16 mouse cellular contexts compared by ENCODE assay signal in the genomic region with DNA sequence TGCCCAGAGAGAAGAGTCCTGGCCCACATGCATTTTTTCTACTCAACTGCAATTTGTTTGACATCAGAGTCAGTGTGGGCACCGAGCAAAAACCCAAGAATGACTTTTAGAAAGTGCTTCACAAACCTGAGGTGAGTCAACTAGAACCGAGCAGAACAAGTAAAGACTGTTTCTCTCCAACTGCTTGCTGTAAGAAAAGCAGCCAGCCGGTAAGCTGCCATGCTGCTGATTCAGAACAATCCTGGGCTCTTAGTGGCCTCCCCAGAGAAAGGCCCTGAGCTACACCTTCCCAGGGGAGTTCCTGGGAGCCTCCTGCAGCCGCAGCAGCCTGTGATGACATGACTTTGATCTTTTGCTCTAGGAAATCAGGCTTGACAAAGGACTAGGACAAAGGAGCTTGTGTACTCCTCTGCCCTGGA.
DNase-seq lines count a peak whose midpoint lies in the region; ATAC-seq lines count a peak whose summit lies in the region.
"Had no signal": no experiment of that assay in that cellular context is flagged by ENCODE, and none has a peak within 500 bp of the region (broad histone marks: within the 10 kb centered on the region; RNA-seq: fewer than 3 reads in every experiment).

No protein-coding gene starts in this region.

- 32% methylated on average over 4 of the region's 4 CpGs for WGBS in kidney, embryonic 15.5 days
- 34% methylated on average over 4 of the region's 4 CpGs for WGBS in stomach, embryonic 15.5 days

- H3K4me1 ChIP-seq in kidney, embryonic 15.5 days, result no peaks in the 10 kb centered on the region
- H3K4me1 ChIP-seq in stomach, embryonic 15.5 days, result no peaks in the 10 kb centered on the region
- H3K4me1 ChIP-seq: neural tube, embryonic 15.5 days had no signal

- no peaks in the 10 kb centered on the region for H3K27me3 ChIP-seq in kidney, embryonic 15.5 days
- H3K27me3 ChIP-seq in stomach, embryonic 15.5 days (replicated peaks), result no peaks in the 10 kb centered on the region
- H3K27me3 ChIP-seq: hindbrain, embryonic 12.5 days; neural tube, embryonic 15.5 days had no signal

- intact Hi-C loops in left cerebral cortex, postnatal 14 days (cut with DNase I), result no loop called here

- H3K4me2 ChIP-seq in kidney, embryonic 15.5 days, result no peak overlapping the region
- H3K4me2 ChIP-seq in stomach, embryonic 15.5 days, result no peak overlapping the region
- H3K4me2 ChIP-seq: hindbrain, embryonic 12.5 days; neural tube, embryonic 15.5 days had no signal

- no peaks in the 10 kb centered on the region for H3K36me3 ChIP-seq in kidney, embryonic 15.5 days
- no peaks in the 10 kb centered on the region for H3K36me3 ChIP-seq in stomach, embryonic 15.5 days
- H3K36me3 ChIP-seq: hindbrain, embryonic 12.5 days; limb, embryonic 10.5 days; midbrain, embryonic 10.5 days; neural tube, embryonic 15.5 days had no signal

- no peak for DNase-seq in kidney, adult 18-20 months
- peak; percentile 36 for DNase-seq in Muller cell, postnatal 12 days (ENCODE audit: inconsistent ontology term)
- DNase-seq in fibroblast of lung, adult 2 months (ENCODE audit: low read depth), result peak; percentile 59
- no peak for DNase-seq in lung, adult 18-20 months
- no peak for DNase-seq in left cerebral cortex, postnatal 14 days (ENCODE audit: low spot score in 2 of 2)
- DNase-seq: cerebellum, adult 18-20 months; lung, postnatal 10 days; spleen, adult 18-20 months had no signal

- H3K4me3 ChIP-seq in kidney, embryonic 15.5 days (replicated peaks), result no peak overlapping the region
- H3K4me3 ChIP-seq in stomach, embryonic 15.5 days (replicated peaks), result no peak overlapping the region
- H3K4me3 ChIP-seq: hindbrain, embryonic 12.5 days; limb, embryonic 10.5 days; midbrain, embryonic 10.5 days; neural tube, embryonic 15.5 days had no signal

- no peaks in the 10 kb centered on the region for H3K9me3 ChIP-seq in kidney, embryonic 15.5 days (replicated peaks)
- no peaks in the 10 kb centered on the region for H3K9me3 ChIP-seq in stomach, embryonic 15.5 days
- H3K9me3 ChIP-seq: hindbrain, embryonic 12.5 days; limb, embryonic 10.5 days; midbrain, embryonic 10.5 days; neural tube, embryonic 15.5 days had no signal

- ATAC-seq in kidney, embryonic 15.5 days (replicated peaks; ENCODE audit: low FRiP score), result peak; percentile 49; the same call in 1 of the 2 replicates
- ATAC-seq in stomach, embryonic 15.5 days (ENCODE audit: insufficient read depth, low FRiP score, low read depth), result no peak
- ATAC-seq: forebrain, embryonic 14.5 days had no signal

- H3K9ac ChIP-seq in kidney, embryonic 15.5 days, result no peak overlapping the region
- H3K9ac ChIP-seq in stomach, embryonic 15.5 days, result no peak overlapping the region
- H3K9ac ChIP-seq: hindbrain, embryonic 12.5 days; liver, embryonic 14.5 days; neural tube, embryonic 15.5 days had no signal

- 0 out of 2 replicates have a peak overlapping the region, but pooled peaks have one; percentile 3 for H3K27ac ChIP-seq in kidney, embryonic 15.5 days
- 0 out of 2 replicates have a peak overlapping the region, but pooled peaks have one; percentile 4 for H3K27ac ChIP-seq in stomach, embryonic 15.5 days
- H3K27ac ChIP-seq: hindbrain, embryonic 12.5 days; limb, embryonic 10.5 days; liver, embryonic 14.5 days; neural tube, embryonic 15.5 days had no signal

Comparison
In these comparisons a context has a peak if more than half of its experiments do, and no peak if none do; other contexts are left out.
1. DNase-seq: peak in Muller cell, postnatal 12 days (single experiment) and fibroblast of lung, adult 2 months (single experiment); none in kidney, adult 18-20 months (single experiment), lung, adult 18-20 months (0 of 2) and left cerebral cortex, postnatal 14 days (0 of 2).